ENCODE assay signal across 8 mouse cellular contexts in genomic region chr19:32372373-32372772, GRCm38 (mm10). TPM values are rescaled to one million over a fixed set of nuclear protein-coding genes. Genes with fewer than 3 reads are reported as not detected.
DNase-seq lines count a peak whose midpoint lies in the region; ATAC-seq and TF ChIP-seq lines count a peak whose summit lies in the region.

No protein-coding gene starts in this region.

- H3K27me3 ChIP-seq in heart, embryonic 12.5 days (replicated peaks): no peaks in the 10 kb centered on the region
- H3K27me3 ChIP-seq in liver, embryonic 14.5 days (ENCODE audit: control insufficient read depth, insufficient read depth, low read length): no peaks in the 10 kb centered on the region

- peaks cover 42% of the 10 kb centered on the region for H3K4me1 ChIP-seq in heart, embryonic 12.5 days (replicated peaks)
- H3K4me1 ChIP-seq in liver, embryonic 14.5 days (replicated peaks; ENCODE audit: control insufficient read depth in 2 of 2, insufficient read depth in 2 of 2, low read length in 1 of 2): peaks cover 0 to 9% of the 10 kb centered on the region in 2 experiments; a peak in 3 of 4 replicates

- H3K27ac ChIP-seq in heart, embryonic 12.5 days (ENCODE audit: poor library complexity, severe bottlenecking): peak overlapping the region; percentile 82
- H3K27ac ChIP-seq in liver, embryonic 14.5 days: no peak overlapping the region

- no peak overlapping the region for H3K9ac ChIP-seq in heart, embryonic 12.5 days
- no peak overlapping the region for H3K9ac ChIP-seq in liver, embryonic 14.5 days (replicated peaks)

- H3K4me2 ChIP-seq in heart, embryonic 12.5 days: peak overlapping the region; percentile 37
- H3K4me2 ChIP-seq in liver, embryonic 14.5 days (ENCODE audit: low read depth): no peak overlapping the region

- 0 out of 2 replicates have a peak, but pooled peaks cover 2% of the 10 kb centered on the region for H3K9me3 ChIP-seq in heart, embryonic 12.5 days (replicated peaks)
- H3K9me3 ChIP-seq in liver, embryonic 14.5 days (ENCODE audit: control insufficient read depth, low read length): no peaks in the 10 kb centered on the region

- ATAC-seq in heart, embryonic 12.5 days (ENCODE audit: insufficient number of reproducible peaks, low FRiP score): peak; percentile 88
- peak; percentile 80; the same call in 1 of the 2 replicates for ATAC-seq in liver, embryonic 14.5 days (ENCODE audit: insufficient read depth)

- 2% methylated on average over 4 of the region's 4 CpGs for WGBS in heart, embryonic 12.5 days
- 21% methylated on average over 4 of the region's 4 CpGs for WGBS in liver, embryonic 14.5 days (ENCODE audit: insufficient replicate concordance)

- H3K4me3 ChIP-seq in heart, embryonic 12.5 days: no peak overlapping the region
- no peak overlapping the region for H3K4me3 ChIP-seq in liver, embryonic 14.5 days (ENCODE audit: insufficient read depth in 1 of 2, low read depth in 2 of 2, low read length in 2 of 2)

- no peak for TF ChIP-seq CTCF in liver, embryonic 14.5 days (IDR thresholded peaks at IDR 0.05; ENCODE audit: low read depth)

- no peaks in the 10 kb centered on the region for H3K36me3 ChIP-seq in heart, embryonic 12.5 days
- H3K36me3 ChIP-seq in liver, embryonic 14.5 days (replicated peaks; ENCODE audit: control insufficient read depth, insufficient read depth, low read depth): no peaks in the 10 kb centered on the region

- DNase-seq in cerebellum, adult 9-11 months: peak; percentile 34
- DNase-seq in cerebellum, adult 8-10 months: no peak
- DNase-seq in MN1 (ENCODE audit: low spot score): peak; percentile 79
- DNase-seq in liver, embryonic 14.5 days (ENCODE audit: low read depth in 3 of 3, low spot score in 3 of 3): peak; percentile 47 to 65 (median 61)
- DNase-seq in retina, embryonic 14.5 days (ENCODE audit: low spot score): no peak
- no peak for DNase-seq in frontal cortex, postnatal 36 days (ENCODE audit: low spot score in 2 of 2)
- DNase-seq in right cerebral cortex, postnatal 14 days: no peak

- TF ChIP-seq EP300 in liver, embryonic 14.5 days (IDR thresholded peaks at IDR 0.05; ENCODE audit: low read depth): peak; percentile 70

RNA-seq across cellular contexts. Expression of gene Sgms1, which starts 17.1 kb away (rescaled TPM):
- 45.0 and 49.9 TPM in 2 replicates for polyA plus RNA-seq in heart, embryonic 12.5 days (2016; fragmentation: Nextera tagmentation; extraction: Ambion mirVana)
- 11.0 and 17.3 TPM in 2 replicates for polyA plus RNA-seq in liver, embryonic 14.5 days (2012; rRNA removed)
- polyA plus RNA-seq in liver, embryonic 14.5 days (2014; fragmentation: Nextera tagmentation; extraction: Ambion mirVana): 19.2 and 21.7 TPM in 2 replicates

Comparison
In these comparisons a context has a peak if more than half of its experiments do, and no peak if none do; other contexts are left out.
1. DNase-seq: peak in cerebellum, adult 9-11 months (single experiment), MN1 (single experiment) and liver, embryonic 14.5 days (3 of 3); none in cerebellum, adult 8-10 months (single experiment), retina, embryonic 14.5 days (single experiment), frontal cortex, postnatal 36 days (0 of 2) and right cerebral cortex, postnatal 14 days (single experiment).